Mouse (Mus musculus): ENCODE data around the gene Fam78b. TPM values are rescaled to one million over a fixed set of nuclear protein-coding genes. Genes with fewer than 3 reads are reported as not detected.

Gene Fam78b
- total RNA-seq, 2 experiments from 2014 or later, result 2.4 to 2.5 TPM

DNA sequence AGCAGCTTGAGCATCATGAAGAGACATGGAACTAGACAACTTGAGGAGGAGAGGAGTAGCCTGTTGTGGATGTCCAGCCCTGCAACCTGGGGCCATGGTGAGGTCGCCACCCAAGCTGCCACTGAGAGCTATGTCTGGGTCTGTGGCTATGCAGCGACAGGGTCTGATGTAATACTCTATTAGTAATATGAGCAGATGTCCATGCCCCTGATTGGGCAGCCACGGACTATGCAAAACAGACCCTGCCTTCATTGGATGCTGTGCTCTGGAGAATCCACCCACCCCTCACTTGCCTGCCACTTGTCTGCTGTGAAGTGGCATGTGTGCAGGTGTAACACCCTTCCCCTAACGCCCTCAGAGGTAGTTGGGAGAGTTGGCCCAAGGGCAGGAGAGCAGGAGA, 125.1 kb downstream of the Fam78b start:
- DNase-seq, result no peak
- intact Hi-C loops (cut with DNase I; ENCODE audit: low total_unique reads), result no loop called here

DNA sequence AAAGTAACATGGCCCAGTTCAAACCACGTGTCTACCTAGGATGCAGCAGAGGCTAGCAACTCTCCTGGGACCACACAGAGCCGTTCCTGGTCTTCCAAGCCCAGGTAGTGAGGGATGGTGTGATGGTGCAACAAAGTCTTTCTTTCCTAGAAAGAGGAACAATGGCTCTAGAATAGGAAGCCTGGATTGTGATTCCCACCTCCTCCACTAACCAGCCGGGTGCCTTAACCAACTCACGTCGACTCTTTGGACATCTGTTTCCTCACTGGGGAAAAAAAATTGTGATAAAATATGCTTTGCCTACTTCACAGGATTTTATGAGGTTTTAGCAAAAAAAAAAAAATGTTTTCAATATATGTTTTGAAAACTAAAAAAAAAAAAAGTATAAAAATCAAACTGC, 134.5 kb downstream of the Fam78b start:
- intact Hi-C loops (cut with DNase I; ENCODE audit: low total_unique reads), result no loop called here
- no peak for DNase-seq
